Mouse (Mus musculus) stomach, embryonic 14.5 days (tissue): ENCODE results near the gene Tbc1d9b. TPM values are rescaled to one million over a fixed set of nuclear protein-coding genes. Genes with fewer than 3 reads are reported as not detected.

Experiments
- ATAC-seq: fragments of 200-750 bp; cut with Nextera tagmentation; 2 replicates; pipeline ENCODE4 v1.8.0; 2017; ENCODE audit warnings: low read depth, moderate TSS enrichment; ENCODE audit not compliant: insufficient number of reproducible peaks, insufficient read depth, low FRiP score
- H3K27ac ChIP-seq: fragments of 300-500 bp; sonication (generic); 2 replicates; pipeline ENCODE4 v1.5.1; 2014; ENCODE audit warnings: mild to moderate bottlenecking, low read length, moderate library complexity, mixed read lengths
- H3K27me3 ChIP-seq: fragments of 300-500 bp; sonication (generic); 2 replicates; pipeline ENCODE4 v1.6.1; 2014; ENCODE audit warnings: low read length, control low read depth, mixed read lengths; ENCODE audit not compliant: control insufficient read depth, insufficient read depth
- H3K36me3 ChIP-seq: fragments of 300-500 bp; sonication (generic); 2 replicates; pipeline ENCODE4 v1.6.1; 2014; ENCODE audit warnings: mild to moderate bottlenecking, control low read depth, low read length, moderate library complexity, mixed read lengths; ENCODE audit not compliant: control insufficient read depth, insufficient read depth
- H3K4me1 ChIP-seq: fragments of 300-500 bp; sonication (generic); 2 replicates; pipeline ENCODE4 v1.6.1; 2014; ENCODE audit warnings: low read length, control low read depth, mixed read lengths; ENCODE audit not compliant: control insufficient read depth, insufficient read depth
- H3K4me2 ChIP-seq: fragments of 300-500 bp; sonication (generic); replicated peaks from 2 replicates; pipeline ENCODE4 v1.6.1; 2014; ENCODE audit warnings: low read depth, low read length, control low read depth
- H3K4me3 ChIP-seq: fragments of 300-500 bp; sonication (generic); 2 replicates; pipeline ENCODE4 v1.5.1; 2014; ENCODE audit warnings: low read depth, low read length, control low read depth
- H3K9ac ChIP-seq: fragments of 300-500 bp; sonication (generic); replicated peaks from 2 replicates; pipeline ENCODE4 v1.6.1; 2014; ENCODE audit warnings: low read depth, mild to moderate bottlenecking, control low read depth, low read length, moderate library complexity, mixed read lengths
- H3K9me3 ChIP-seq: fragments of 300-500 bp; sonication (generic); 2 replicates; pipeline ENCODE4 v1.6.1; 2016; ENCODE audit warnings: low read depth, low read length, control low read depth; ENCODE audit not compliant: control insufficient read depth
- WGBS: fragments of 180-500 bp; shearing (Covaris S2); extraction: QIAGEN DNeasy Blood & Tissue Kit; methylation state at CpG from one replicate; pipeline ENCODE4 v1.1.7; 2014; 5-methylcytosine and 5-hydroxymethylcytosine counted together
- polyA plus RNA-seq: library from polyadenylated mRNA; unstranded; fragments of >200 nt; fragmentation: Nextera tagmentation; extraction: Ambion mirVana; gene quantifications from 2 replicates; pipeline ENCODE4 v1.2.1, GENCODE M21; 2014

Tbc1d9b gene
- polyA plus RNA-seq, 1 experiment from 2014 or later = 39.3 TPM

- Histone ChIP-seq H3K4me1 (0 out of 2 replicates have a peak, but pooled peaks cover 4% of the 10 kb centered on the region), H3K9me3 (no peaks in the 10 kb centered on the region), H3K4me3 (no peak overlapping the region), H3K9ac (no peak overlapping the region), H3K27ac (no peak overlapping the region), H3K4me2 (no peak overlapping the region), H3K27me3 (no peaks in the 10 kb centered on the region), H3K36me3 (peaks cover 62% of the 10 kb centered on the region)
- 92% methylated on average over 3 of the region's 3 CpGs for WGBS
- no peak for ATAC-seq
These were observed 74.2 kb downstream of the Tbc1d9b start for GRCm38 (mm10) chr11:50205434-50205833.

- Histone ChIP-seq H3K36me3 (peaks cover 57% of the 10 kb centered on the region), H3K27ac (no peak overlapping the region), H3K4me1 (peaks cover 6% of the 10 kb centered on the region; the same call in 1 of the 2 replicates), H3K9me3 (no peaks in the 10 kb centered on the region), H3K27me3 (no peaks in the 10 kb centered on the region), H3K4me3 (no peak overlapping the region), H3K4me2 (no peak overlapping the region), H3K9ac (no peak overlapping the region)
- ATAC-seq = no peak
- 80% methylated on average over 2 of the region's 2 CpGs for WGBS
These were observed 74.8 kb downstream of the Tbc1d9b start for GRCm38 (mm10) chr11:50206037-50206436.

- H3K4me3 ChIP-seq = no peak overlapping the region
- no peaks in the 10 kb centered on the region for H3K9me3 ChIP-seq
- H3K27ac ChIP-seq = no peak overlapping the region
- no peak for ATAC-seq
- H3K27me3 ChIP-seq = no peaks in the 10 kb centered on the region
- peaks cover 44% of the 10 kb centered on the region for H3K36me3 ChIP-seq
- H3K4me2 ChIP-seq = no peak overlapping the region
- H3K9ac ChIP-seq = no peak overlapping the region
- WGBS = 97% methylated on average over 14 of the region's 14 CpGs
- H3K4me1 ChIP-seq = peaks cover 9% of the 10 kb centered on the region; the same call in 1 of the 2 replicates
These were observed 76.1 kb downstream of the Tbc1d9b start for GRCm38 (mm10) chr11:50207344-50207743.

- no peak overlapping the region for H3K27ac ChIP-seq
- no peaks in the 10 kb centered on the region for H3K9me3 ChIP-seq
- H3K27me3 ChIP-seq = no peaks in the 10 kb centered on the region
- 93% methylated on average over 5 of the region's 5 CpGs for WGBS
- no peak overlapping the region for H3K9ac ChIP-seq
- H3K4me2 ChIP-seq = no peak overlapping the region
- no peak overlapping the region for H3K4me3 ChIP-seq
- peaks cover 37% of the 10 kb centered on the region for H3K36me3 ChIP-seq
- H3K4me1 ChIP-seq = peaks cover 14% of the 10 kb centered on the region; the same call in 1 of the 2 replicates
- no peak for ATAC-seq
These were observed 76.8 kb downstream of the Tbc1d9b start for GRCm38 (mm10) chr11:50208039-50208438.

GRCm38 (mm10) chr11:50210101-50210504 is 78.9 kb downstream of the Tbc1d9b start:
- H3K27ac ChIP-seq = peak overlapping the region; percentile 99
- ATAC-seq = peak; percentile 95
- peak overlapping the region; percentile 97 for H3K9ac ChIP-seq
- no peaks in the 10 kb centered on the region for H3K27me3 ChIP-seq
- peak overlapping the region; percentile 96 for H3K4me3 ChIP-seq
- H3K4me2 ChIP-seq = peak overlapping the region; percentile 51
- H3K36me3 ChIP-seq = peaks cover 21% of the 10 kb centered on the region
- under 1% methylated on average over 24 of the region's 24 CpGs for WGBS
- no peaks in the 10 kb centered on the region for H3K9me3 ChIP-seq
- peaks cover 14% of the 10 kb centered on the region; the same call in 1 of the 2 replicates for H3K4me1 ChIP-seq

GRCm38 (mm10) chr11:50210505-50211151 is 79.4 kb downstream of the Tbc1d9b start, which contains the start of the genes Sqstm1 and Mgat4b:
Gene Sqstm1 (minus strand): TSS chr11:50210827.
Gene Mgat4b (plus strand): TSS chr11:50210890.
- Histone ChIP-seq H3K36me3 (peaks cover 16% of the 10 kb centered on the region), H3K4me1 (peaks cover 15% of the 10 kb centered on the region; the same call in 1 of the 2 replicates), H3K4me2 (peak within 1 kb of the TSS; percentile 51), H3K9me3 (no peaks in the 10 kb centered on the region), H3K27me3 (no peaks in the 10 kb centered on the region), H3K4me3 (peak within 1 kb of the TSS; percentile 96), H3K9ac (peak within 1 kb of the TSS; percentile 97), H3K27ac (peak within 1 kb of the TSS; percentile 99)
- WGBS = under 1% methylated on average over 48 of the region's 48 CpGs
- ATAC-seq = peak; percentile 56

GRCm38 (mm10) chr11:50211322-50212059 is 80.3 kb downstream of the Tbc1d9b start:
- ATAC-seq = no peak
- Histone ChIP-seq H3K27me3 (no peaks in the 10 kb centered on the region), H3K9me3 (no peaks in the 10 kb centered on the region), H3K27ac (no peak overlapping the region), H3K4me2 (peak overlapping the region; percentile 51), H3K4me1 (peaks cover 22% of the 10 kb centered on the region), H3K4me3 (peak overlapping the region; percentile 96), H3K9ac (no peak overlapping the region), H3K36me3 (peaks cover 8% of the 10 kb centered on the region)
- WGBS = 96% methylated on average over 3 of the region's 3 CpGs

- Histone ChIP-seq H3K36me3 (peaks cover under 1% of the 10 kb centered on the region), H3K4me2 (no peak overlapping the region), H3K9me3 (no peaks in the 10 kb centered on the region), H3K4me1 (peaks cover 25% of the 10 kb centered on the region), H3K27me3 (no peaks in the 10 kb centered on the region), H3K27ac (no peak overlapping the region), H3K4me3 (no peak overlapping the region), H3K9ac (no peak overlapping the region)
- WGBS = 81% methylated on average over 3 of the region's 3 CpGs
- no peak for ATAC-seq
These were observed 81.0 kb downstream of the Tbc1d9b start for GRCm38 (mm10) chr11:50212060-50212739.
